Mouse (Mus musculus) spleen, adult 18-20 months (tissue): Measurements from ENCODE around the gene C1ql4.
"Not testable (repeated sequence)": the region's sequence is repeated elsewhere in the genome, so short reads cannot be mapped to it uniquely, and the experiment has no call there.

Experiments
- DNase-seq, 2 experiments: peaks; one replicate each; pipeline ENCODE4 v3.0.0; 2022; ENCODE audit warnings: mixed read lengths in 2 of 2

Gene C1ql4

DNA sequence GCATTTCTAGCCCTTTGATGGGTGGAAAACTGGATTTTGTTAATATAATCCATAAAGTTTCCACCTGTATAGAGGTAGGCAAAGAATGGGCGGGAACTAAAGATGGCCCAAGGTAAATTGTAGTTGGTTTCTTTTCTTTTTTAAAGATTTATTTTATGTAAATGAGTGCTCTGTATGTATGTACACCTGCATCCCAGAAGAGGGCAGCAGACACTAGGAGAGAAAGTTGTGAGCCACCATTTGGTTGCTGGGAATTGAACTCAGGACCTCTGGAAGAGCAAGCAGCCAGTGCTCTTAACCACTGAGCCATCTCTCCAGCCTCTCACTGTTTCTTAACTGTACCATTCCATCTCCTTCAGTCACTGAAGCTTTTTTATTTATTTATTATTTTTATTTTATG is 15.6 kb downstream of the C1ql4 start:
- DNase-seq: no peak

DNA sequence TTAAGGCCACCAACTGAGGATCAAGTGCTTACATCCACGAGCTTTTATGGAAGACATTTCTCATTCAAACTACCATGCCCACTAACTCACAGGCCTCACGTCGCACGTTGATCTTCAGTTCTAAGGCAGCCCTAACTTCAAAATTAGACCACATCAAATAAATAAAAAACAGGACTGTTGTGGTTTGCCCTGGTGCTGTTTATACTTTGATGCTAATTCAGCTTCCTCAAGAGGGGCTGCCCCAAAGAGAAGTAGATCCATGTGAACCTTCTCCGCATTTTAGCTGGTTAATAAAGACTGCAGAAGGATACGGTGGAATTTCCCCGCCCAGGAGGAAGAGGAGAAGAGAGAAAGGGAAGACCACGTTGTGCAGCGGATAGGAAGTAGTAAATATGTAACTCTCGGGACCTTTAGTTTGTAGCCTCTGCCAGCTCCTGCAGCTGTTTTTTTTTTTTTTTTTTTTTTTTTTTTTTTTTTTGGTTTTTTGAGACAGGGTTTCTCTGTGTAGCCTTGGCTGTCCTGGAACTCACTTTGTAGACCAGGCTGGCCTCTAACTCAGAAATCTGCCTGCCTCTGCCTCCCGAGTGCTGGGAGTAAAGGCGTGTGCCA is 22.0 kb downstream of the C1ql4 start:
- no peak for DNase-seq

DNA sequence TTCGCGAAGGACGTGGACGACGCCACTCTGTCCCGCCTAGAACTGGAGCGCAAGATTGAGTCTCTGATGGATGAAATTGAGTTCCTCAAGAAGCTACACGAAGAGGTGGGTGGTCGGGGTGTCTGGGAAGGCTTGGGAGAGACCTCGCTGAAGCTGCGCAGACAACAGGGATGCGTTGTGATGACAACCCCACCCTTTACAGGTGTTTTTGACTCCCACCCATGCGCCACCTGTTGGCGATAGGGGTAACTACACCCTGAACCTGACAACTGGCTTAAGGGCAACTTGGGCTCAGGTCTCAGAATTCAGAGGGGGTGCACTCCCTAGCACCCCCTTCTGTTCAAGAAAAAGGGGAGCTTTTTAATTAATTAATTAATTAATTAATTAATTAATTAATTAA is 31.3 kb downstream of the C1ql4 start:
- peak in 1 of 2 experiments; percentile 28 for DNase-seq

DNA sequence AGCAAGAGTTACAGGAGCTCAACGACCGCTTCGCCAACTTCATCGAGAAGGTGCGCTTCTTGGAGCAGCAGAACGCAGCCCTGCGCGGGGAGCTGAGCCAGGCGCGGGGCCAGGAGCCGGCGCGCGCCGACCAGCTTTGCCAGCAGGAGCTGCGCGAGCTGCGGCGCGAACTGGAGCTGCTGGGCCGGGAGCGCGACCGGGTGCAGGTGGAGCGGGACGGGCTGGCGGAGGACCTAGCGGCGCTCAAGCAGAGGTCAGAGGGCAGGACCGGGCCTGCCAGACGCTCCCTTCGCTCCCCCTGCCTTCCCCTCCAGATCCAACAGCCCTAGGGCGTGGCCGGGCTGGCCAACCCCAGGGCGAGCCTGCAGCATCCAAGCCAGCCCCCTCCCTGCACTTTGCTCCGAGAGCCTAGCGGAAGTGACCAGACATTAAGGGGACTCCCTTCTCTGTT is 32.1 kb downstream of the C1ql4 start:
- no peak for DNase-seq

GRCm38 (mm10) chr15:99055040-99055439 is 32.6 kb downstream of the C1ql4 start, which contains the start of gene Prph:
Gene Prph, plus strand, starts transcription at chr15:99055174.
- no peak for DNase-seq

DNA sequence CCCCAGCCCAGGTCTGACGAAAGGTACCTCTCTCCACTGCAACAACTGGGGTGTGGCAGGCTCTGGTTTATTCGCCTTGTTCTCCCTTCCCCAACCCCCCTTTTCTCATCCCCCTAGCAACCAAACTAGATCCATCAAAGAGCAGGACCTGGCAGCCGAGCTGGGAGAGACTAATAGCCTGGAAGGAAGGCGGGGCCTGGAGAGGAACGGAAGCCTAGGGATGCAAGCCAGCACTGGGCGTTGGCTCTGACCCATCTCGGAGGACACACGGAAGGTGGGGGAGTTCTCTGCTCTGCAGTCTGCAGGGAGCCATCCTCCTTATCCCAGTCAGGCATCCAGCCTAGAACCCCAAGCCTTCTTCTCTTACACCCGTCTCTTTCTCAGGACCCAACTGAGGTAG is 34.2 kb downstream of the C1ql4 start:
- no peak for DNase-seq

DNA sequence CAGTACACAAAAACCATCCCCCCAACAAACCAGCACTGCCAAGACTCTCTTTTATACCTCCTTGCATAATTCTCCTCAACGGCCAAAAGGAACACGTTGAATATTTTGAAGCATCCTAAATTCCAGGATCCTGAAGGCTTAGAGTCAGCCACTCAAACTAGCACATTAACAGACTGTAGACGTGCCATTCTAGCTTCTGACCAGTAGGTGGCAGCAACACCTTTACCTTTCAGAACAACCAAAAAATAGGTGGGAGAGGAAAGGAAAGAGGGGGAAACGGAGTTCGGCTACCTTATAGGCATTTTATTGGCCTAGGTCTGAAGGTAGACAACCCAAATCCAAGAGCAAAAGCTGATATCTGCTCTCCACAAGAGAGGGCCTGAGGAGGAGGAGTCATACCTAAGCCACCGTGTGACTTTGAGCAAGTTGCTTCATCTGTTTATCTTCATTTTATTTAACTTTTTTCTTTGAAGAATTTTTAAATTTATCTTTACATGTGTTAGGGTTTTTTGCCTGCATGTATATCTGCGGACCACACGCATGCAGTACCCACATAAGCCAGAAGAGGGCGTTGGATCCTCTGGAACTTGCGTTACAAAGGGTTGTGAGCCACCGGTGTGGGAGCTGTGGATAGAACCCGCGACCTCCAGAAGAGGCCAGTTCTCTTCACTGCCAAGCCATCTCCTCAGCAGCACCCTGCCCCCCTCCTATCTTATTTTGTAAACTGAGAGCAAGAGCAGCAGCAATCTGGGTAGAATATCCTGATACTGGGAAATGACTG is 38.0 kb downstream of the C1ql4 start:
- DNase-seq: peak in 1 of 2 experiments; percentile 44

- not testable (repeated sequence) for DNase-seq
Observed at GRCm38 (mm10) chr15:99045734-99046133, 41.9 kb downstream of the C1ql4 start.

DNA sequence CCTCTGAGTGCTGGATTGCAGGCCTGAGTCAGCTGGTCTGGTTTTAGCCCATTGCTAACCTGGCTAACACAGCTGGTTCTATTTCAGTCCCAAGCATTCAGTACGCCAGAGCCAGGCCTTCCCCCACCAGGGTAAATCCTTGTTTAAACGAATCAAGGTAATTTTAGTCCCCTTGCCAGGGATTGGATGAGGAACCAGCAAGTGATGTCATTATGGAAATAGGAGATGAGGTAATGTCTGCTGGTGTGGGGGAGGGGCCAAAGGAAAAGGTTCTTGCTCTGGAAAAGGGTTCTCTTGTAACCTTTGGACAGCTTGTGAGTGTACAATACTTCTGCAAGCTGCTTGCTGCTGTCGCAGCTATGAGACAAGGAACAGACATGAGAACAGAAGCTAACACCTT is 42.8 kb downstream of the C1ql4 start:
- no peak for DNase-seq

GRCm38 (mm10) chr15:99042334-99042733 is 45.3 kb downstream of the C1ql4 start:
- no peak for DNase-seq

DNA sequence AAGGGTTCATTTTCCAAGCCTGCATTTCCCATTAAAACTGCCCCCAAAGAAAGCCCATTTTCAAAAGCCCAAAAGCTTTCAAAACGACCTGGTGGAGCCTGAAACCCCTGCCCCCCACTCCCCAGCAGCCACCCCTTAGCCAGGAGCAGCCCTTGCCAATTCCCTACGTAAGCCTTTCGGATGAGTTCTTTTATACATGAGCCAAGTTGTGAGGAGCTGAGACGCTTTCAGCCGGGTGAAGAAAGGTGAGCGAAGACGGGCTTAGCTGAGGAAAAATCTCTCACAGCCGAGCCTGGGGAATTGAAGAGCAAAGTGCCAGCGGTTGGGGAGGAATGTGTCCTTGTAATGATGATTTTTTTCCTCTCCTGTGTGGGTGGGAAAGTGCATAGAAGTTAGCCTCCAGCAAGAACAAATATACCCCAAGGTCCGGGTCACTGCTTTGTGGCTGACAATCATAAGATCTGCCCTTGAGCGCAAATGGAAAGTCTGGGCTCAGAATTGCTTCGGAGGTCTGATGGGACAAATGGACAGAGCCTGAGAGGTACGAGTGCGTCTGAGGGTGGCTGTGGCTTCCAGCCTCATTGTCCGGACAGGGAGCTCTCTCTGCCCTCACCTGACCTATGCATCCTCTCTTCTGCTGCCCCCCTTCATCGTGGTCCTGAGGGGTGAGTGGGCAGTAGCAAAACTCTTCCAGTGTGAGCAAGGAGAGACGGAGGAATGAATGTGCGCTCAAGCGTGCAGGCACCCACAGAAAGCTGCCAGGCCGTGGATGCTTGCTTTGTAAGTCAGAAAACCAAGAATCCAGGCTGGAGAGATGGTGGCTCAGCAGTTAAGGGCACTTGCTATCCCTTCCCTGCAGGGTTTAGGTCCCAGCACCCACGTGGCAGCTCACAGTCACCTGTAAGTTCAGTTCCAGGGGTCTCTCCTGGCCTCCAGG is 46.4 kb downstream of the C1ql4 start:
- DNase-seq: no peak

DNA sequence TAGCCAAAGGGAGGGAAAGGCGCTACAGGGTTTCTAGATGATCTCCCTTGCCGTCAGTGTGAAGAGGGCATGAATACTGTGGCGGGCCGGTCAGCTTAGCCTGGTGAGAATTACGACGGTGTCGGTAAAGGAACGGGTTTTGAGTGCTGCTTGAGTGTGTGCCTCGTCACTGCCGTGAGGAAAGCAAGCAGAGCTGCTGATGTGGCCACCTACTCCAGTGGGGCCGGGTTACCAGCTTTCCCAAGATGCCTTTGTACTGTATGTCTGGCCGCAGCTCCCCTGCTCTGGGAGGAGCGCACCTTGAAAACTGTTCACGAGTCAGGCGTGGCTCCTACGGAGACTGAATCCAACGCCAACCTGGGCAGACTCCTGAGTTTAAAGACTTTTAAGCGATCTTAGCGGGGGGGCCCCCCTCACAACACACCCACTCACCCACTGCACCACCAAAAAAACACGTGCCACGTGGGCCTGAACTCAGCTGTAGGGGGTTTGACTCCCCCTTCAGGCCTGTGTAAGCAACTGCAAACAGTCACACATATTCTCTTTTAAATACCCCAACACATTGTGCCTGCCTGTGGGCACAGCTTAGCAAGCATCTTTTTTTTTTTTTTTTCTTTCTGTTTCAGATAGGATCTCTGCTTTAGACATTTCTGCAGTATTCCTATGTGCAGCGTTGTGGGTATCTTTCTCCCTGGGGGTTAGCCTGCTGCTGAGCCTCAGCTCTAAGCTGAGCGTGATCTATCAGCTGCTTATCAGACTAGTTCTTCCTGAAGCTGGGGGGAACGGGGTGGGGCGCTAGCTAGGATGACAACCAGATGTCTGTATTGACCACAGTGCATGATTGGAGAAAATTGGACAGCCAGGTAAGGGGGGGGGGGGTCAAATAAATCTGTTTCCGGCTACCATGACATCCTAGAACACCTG is 47.4 kb downstream of the C1ql4 start:
- DNase-seq: no peak

DNA sequence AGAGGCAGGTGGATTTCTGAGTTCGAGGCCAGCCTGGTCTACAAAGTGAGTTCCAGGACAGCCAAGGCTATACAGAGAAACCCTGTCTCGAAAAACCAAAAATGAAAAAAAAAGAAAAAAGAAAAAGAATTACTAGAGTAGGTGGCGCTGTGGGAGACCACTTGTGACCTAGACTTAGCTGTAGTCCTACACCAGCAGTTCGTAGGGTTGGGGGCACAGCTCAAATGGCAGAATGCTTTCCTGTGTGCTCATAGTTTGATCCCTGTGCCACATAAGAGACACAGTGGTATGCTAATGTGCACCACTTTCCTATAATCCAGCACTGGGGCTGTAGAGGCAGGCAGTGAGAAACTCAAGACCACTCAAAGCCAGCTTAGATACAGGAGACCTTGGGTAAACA is 48.3 kb downstream of the C1ql4 start:
- no peak for DNase-seq

DNA sequence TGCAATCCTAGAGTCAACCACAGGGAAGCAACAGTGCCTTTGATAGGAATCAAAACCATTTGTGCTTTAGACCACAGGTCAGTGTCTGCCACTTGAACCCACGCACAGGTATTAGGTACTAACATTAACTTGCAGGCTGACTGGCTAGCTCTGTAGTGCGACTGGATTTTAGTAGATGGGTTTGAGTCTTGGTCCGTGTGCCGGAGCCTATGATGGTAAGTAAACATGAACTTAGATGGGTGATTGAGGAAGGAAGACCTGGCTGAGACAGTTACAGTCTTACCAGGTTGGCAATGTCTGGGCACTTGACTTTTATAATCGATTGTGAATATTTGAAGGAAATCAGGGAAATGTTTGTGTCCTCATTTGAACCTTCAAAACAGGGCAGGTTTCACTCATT is 48.8 kb downstream of the C1ql4 start:
- no peak for DNase-seq

DNA sequence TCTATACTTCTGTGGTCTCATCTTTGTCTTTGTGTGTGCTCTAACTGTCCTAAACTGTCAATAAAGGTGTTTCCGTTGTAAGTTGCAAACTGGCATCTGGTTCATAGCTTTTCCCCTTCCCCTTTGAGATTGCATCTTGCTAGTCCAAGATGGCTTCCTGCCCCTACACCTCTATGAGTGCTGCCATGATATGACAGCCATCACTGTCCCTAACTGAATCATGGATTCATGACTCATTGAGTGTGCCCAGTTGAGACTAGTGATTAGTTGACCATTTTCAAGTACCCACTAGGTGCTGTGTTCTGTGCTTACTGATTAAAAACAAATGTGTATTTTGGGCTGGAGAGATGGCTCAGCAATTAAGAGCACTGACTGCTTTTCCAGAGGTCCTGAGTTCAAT is 49.6 kb downstream of the C1ql4 start:
- no peak for DNase-seq

GRCm38 (mm10) chr15:99036249-99036905 is 51.2 kb downstream of the C1ql4 start:
- DNase-seq: no peak

GRCm38 (mm10) chr15:99035431-99035830 is 52.2 kb downstream of the C1ql4 start:
- no peak for DNase-seq
